Comparison of ENCODE assay signal across 18 mouse cellular contexts in the genomic region with DNA sequence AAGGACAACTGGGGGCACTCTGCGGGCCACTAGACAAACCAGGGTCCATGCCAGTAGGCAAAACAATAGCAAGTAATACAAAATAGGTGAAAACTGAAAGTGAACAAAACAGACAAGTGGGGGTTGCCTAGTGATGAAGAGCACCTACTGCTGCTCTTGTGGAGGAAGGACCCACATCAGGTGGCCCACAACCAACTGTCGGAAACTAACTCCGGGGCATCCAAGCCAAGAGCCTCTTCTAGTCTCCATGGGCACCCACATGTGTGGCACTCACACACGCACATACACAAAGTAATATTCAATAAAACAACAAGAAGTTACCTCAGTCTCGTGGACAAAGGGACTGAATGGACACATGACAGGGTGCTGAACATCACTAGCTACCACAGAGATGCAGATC. TPM values are rescaled to one million over a fixed set of nuclear protein-coding genes. Genes with fewer than 3 reads are reported as not detected.
A peak's percentile ranks its signal among the peaks of the same experiment; 100 is the strongest.
DNase-seq lines count a peak whose midpoint lies in the region; ATAC-seq and TF ChIP-seq lines count a peak whose summit lies in the region.
"Had no signal": no experiment of that assay in that cellular context is flagged by ENCODE, and none has a peak within 500 bp of the region (broad histone marks: within the 10 kb centered on the region; RNA-seq: fewer than 3 reads in every experiment).

No protein-coding gene starts in this region.

- no peak for ATAC-seq in liver, postnatal 0 days
- no peak for ATAC-seq in liver, embryonic 11.5 days (replicated peaks; ENCODE audit: low FRiP score)
- ATAC-seq in CD4-positive, CD25-positive, alpha-beta regulatory T cell, adult 4 months: peak; percentile 50
- ATAC-seq in inflammation-experienced regulatory T-cells, adult 6 months: peak; percentile 41
- no peak for ATAC-seq in forebrain, embryonic 13.5 days
- ATAC-seq: forebrain, embryonic 16.5 days; Patski had no signal

- H3K27ac ChIP-seq in liver, postnatal 0 days (ENCODE audit: low read depth): 0 out of 2 replicates have a peak overlapping the region, but pooled peaks have one; percentile 3
- no peak overlapping the region for H3K27ac ChIP-seq in liver, embryonic 11.5 days (ENCODE audit: low read depth, low read length)
- no peak overlapping the region for H3K27ac ChIP-seq in forebrain, embryonic 13.5 days
- H3K27ac ChIP-seq: embryonic facial prominence, embryonic 12.5 days; hindbrain, embryonic 14.5 days had no signal

- H3K4me3 ChIP-seq in liver, postnatal 0 days (ENCODE audit: low read depth, low read length): no peak overlapping the region
- no peak overlapping the region for H3K4me3 ChIP-seq in liver, embryonic 11.5 days (ENCODE audit: low read depth, low read length)
- H3K4me3 ChIP-seq in forebrain, embryonic 13.5 days: no peak overlapping the region
- H3K4me3 ChIP-seq: embryonic facial prominence, embryonic 12.5 days; heart, embryonic 12.5 days had no signal

- peaks cover 54% of the 10 kb centered on the region for H3K4me1 ChIP-seq in liver, postnatal 0 days (ENCODE audit: insufficient read depth)
- H3K4me1 ChIP-seq in liver, embryonic 11.5 days (replicated peaks; ENCODE audit: control insufficient read depth, insufficient read depth, low read length): peaks cover 38% of the 10 kb centered on the region
- H3K4me1 ChIP-seq in forebrain, embryonic 13.5 days: peaks cover 64% of the 10 kb centered on the region

- no peak overlapping the region for H3K9ac ChIP-seq in liver, postnatal 0 days (replicated peaks)
- H3K9ac ChIP-seq in liver, embryonic 11.5 days (ENCODE audit: low read depth, low read length): no peak overlapping the region
- no peak overlapping the region for H3K9ac ChIP-seq in forebrain, embryonic 13.5 days
- H3K9ac ChIP-seq: embryonic facial prominence, embryonic 12.5 days; heart, embryonic 12.5 days; hindbrain, embryonic 14.5 days had no signal

- H3K27me3 ChIP-seq in liver, postnatal 0 days (ENCODE audit: insufficient read depth, low read length): no peaks in the 10 kb centered on the region
- no peaks in the 10 kb centered on the region for H3K27me3 ChIP-seq in liver, embryonic 11.5 days (replicated peaks; ENCODE audit: control insufficient read depth, insufficient read depth, low read length)
- H3K27me3 ChIP-seq in forebrain, embryonic 13.5 days: no peaks in the 10 kb centered on the region
- H3K27me3 ChIP-seq: embryonic facial prominence, embryonic 12.5 days; heart, embryonic 12.5 days; Patski had no signal

- H3K9me3 ChIP-seq in liver, postnatal 0 days (ENCODE audit: low read length): no peaks in the 10 kb centered on the region
- no peaks in the 10 kb centered on the region for H3K9me3 ChIP-seq in liver, embryonic 11.5 days (ENCODE audit: control insufficient read depth, low read length)
- H3K9me3 ChIP-seq in forebrain, embryonic 13.5 days (replicated peaks): no peaks in the 10 kb centered on the region
- H3K9me3 ChIP-seq: embryonic facial prominence, embryonic 12.5 days; heart, embryonic 12.5 days had no signal

- no peak for TF ChIP-seq CTCF in liver, postnatal 0 days (IDR thresholded peaks at IDR 0.05; ENCODE audit: low read depth)

- no peaks in the 10 kb centered on the region; the same call in 1 of the 2 replicates for H3K36me3 ChIP-seq in liver, postnatal 0 days (replicated peaks; ENCODE audit: insufficient read depth, low read length)
- peaks cover 3% of the 10 kb centered on the region; the same call in 1 of the 2 replicates for H3K36me3 ChIP-seq in liver, embryonic 11.5 days (ENCODE audit: control insufficient read depth, insufficient read depth, low read length)
- peaks cover 11% of the 10 kb centered on the region for H3K36me3 ChIP-seq in forebrain, embryonic 13.5 days (ENCODE audit: poor library complexity, severe bottlenecking)

- H3K4me2 ChIP-seq in liver, postnatal 0 days (ENCODE audit: low read depth, low read length): no peak overlapping the region
- H3K4me2 ChIP-seq in liver, embryonic 11.5 days: no peak overlapping the region
- H3K4me2 ChIP-seq in forebrain, embryonic 13.5 days: no peak overlapping the region
- H3K4me2 ChIP-seq: embryonic facial prominence, embryonic 12.5 days; heart, embryonic 12.5 days; hindbrain, embryonic 14.5 days had no signal

- 80% methylated on average over 5 of the region's 5 CpGs for WGBS in liver, postnatal 0 days (ENCODE audit: insufficient replicate concordance)
- 89% methylated on average over 5 of the region's 5 CpGs for WGBS in liver, embryonic 11.5 days
- 92% methylated on average over 5 of the region's 5 CpGs for WGBS in forebrain, embryonic 13.5 days

- DNase-seq in liver, postnatal 0 days: no peak
- DNase-seq in liver, embryonic 11.5 days (ENCODE audit: low spot score): no peak
- peak; percentile 59 for DNase-seq in CD4-positive helper T cell, adult 2 months (ENCODE audit: low read depth, low spot score)
- DNase-seq in left cerebral cortex, adult 9 months (ENCODE audit: low spot score in 2 of 2): no peak
- DNase-seq: adrenal gland, adult 8-10 months; adrenal gland, postnatal 36 days; cerebellum, adult 11 months; cerebellum, adult 8-10 months; cerebellum, postnatal 25 days; gastrocnemius, postnatal 25 days had no signal

- no peak for TF ChIP-seq EP300 in liver, postnatal 0 days (IDR thresholded peaks at IDR 0.05; ENCODE audit: low read depth)

RNA-seq across cellular contexts. Expression of gene Ski, which starts 12.9 kb away (rescaled TPM):
- polyA plus RNA-seq in liver, postnatal 0 days (2015; fragmentation: Nextera tagmentation; extraction: Ambion mirVana): 3.5 and 3.7 TPM in 2 replicates
- polyA plus RNA-seq in liver, embryonic 11.5 days (2014; fragmentation: Nextera tagmentation; extraction: Ambion mirVana): 8.2 and 9.8 TPM in 2 replicates
- 10 to 100 TPM; 20.6 to 28.2 TPM for polyA plus RNA-seq in CD4-positive, CD25-positive, alpha-beta regulatory T cell, adult 4 months (2017; shearing (Covaris generic))
- polyA plus RNA-seq in inflammation-experienced regulatory T-cells, adult 6 months (2017; shearing (Covaris generic)): 10 to 100 TPM; 10.7 to 26.8 (median 26.8) TPM
- 11.3 and 12.0 TPM in 2 replicates for polyA plus RNA-seq in forebrain, embryonic 13.5 days (2015; fragmentation: Nextera tagmentation; extraction: Ambion mirVana)

RNA-seq across cellular contexts. Expression of gene Faap20, which starts 40.1 kb away (rescaled TPM):
- polyA plus RNA-seq in liver, postnatal 0 days (2015; fragmentation: Nextera tagmentation; extraction: Ambion mirVana): 23.1 and 24.7 TPM in 2 replicates
- polyA plus RNA-seq in liver, embryonic 11.5 days (2014; fragmentation: Nextera tagmentation; extraction: Ambion mirVana): 50.1 and 55.0 TPM in 2 replicates
- 10 to 100 TPM; 50.4 to 58.5 TPM for polyA plus RNA-seq in CD4-positive, CD25-positive, alpha-beta regulatory T cell, adult 4 months (2017; shearing (Covaris generic))
- 10 to 100 TPM; 44.3 to 57.3 (median 51.6) TPM for polyA plus RNA-seq in inflammation-experienced regulatory T-cells, adult 6 months (2017; shearing (Covaris generic))
- polyA plus RNA-seq in forebrain, embryonic 13.5 days (2015; fragmentation: Nextera tagmentation; extraction: Ambion mirVana): 90.3 and 93.2 TPM in 2 replicates

Comparison
In these comparisons a context has a peak if more than half of its experiments do, and no peak if none do; other contexts are left out.
1. ATAC-seq: peak in CD4-positive, CD25-positive, alpha-beta regulatory T cell, adult 4 months (single experiment) and inflammation-experienced regulatory T-cells, adult 6 months (single experiment); none in liver, postnatal 0 days (single experiment), liver, embryonic 11.5 days (single experiment) and forebrain, embryonic 13.5 days (single experiment).